Mouse (Mus musculus) intestine, embryonic 15.5 days (tissue): ENCODE results near the gene Shc4. TPM values are rescaled to one million over a fixed set of nuclear protein-coding genes. Genes with fewer than 3 reads are reported as not detected.

Experiments used
- ATAC-seq: fragments of 200-750 bp; cut with Nextera tagmentation; 2 replicates; pipeline ENCODE4 v1.8.0; 2017; ENCODE audit warnings: moderate TSS enrichment, moderate library complexity
- H3K27ac ChIP-seq: fragments of 300-500 bp; sonication (generic); 2 replicates; pipeline ENCODE4 v1.5.1; 2015; ENCODE audit warnings: mild to moderate bottlenecking, inconsistent platforms
- H3K27me3 ChIP-seq: fragments of 300-500 bp; sonication (generic); replicated peaks from 2 replicates; pipeline ENCODE4 v1.6.1; 2015; ENCODE audit warnings: inconsistent platforms
- H3K36me3 ChIP-seq: fragments of 300-500 bp; sonication (generic); 2 replicates; pipeline ENCODE4 v1.6.1; 2015; ENCODE audit warnings: inconsistent platforms
- H3K4me1 ChIP-seq: fragments of 300-500 bp; sonication (generic); replicated peaks from 2 replicates; pipeline ENCODE4 v1.6.1; 2015; ENCODE audit warnings: inconsistent platforms
- H3K4me2 ChIP-seq: fragments of 300-500 bp; sonication (generic); replicated peaks from 2 replicates; pipeline ENCODE4 v1.6.1; 2015; ENCODE audit warnings: mild to moderate bottlenecking, inconsistent platforms
- H3K4me3 ChIP-seq: fragments of 300-500 bp; sonication (generic); replicated peaks from 2 replicates; pipeline ENCODE4 v1.5.1; 2015; ENCODE audit warnings: inconsistent platforms
- H3K9ac ChIP-seq: fragments of 300-500 bp; sonication (generic); 2 replicates; pipeline ENCODE4 v1.6.1; 2015; ENCODE audit warnings: inconsistent platforms
- H3K9me3 ChIP-seq: fragments of 300-500 bp; sonication (generic); 2 replicates; pipeline ENCODE4 v1.6.1; 2016; ENCODE audit warnings: inconsistent platforms
- WGBS: fragments of 180-500 bp; shearing (Covaris S2); methylation state at CpG from one replicate; pipeline ENCODE4 v1.1.7; 2015; 5-methylcytosine and 5-hydroxymethylcytosine counted together
- polyA plus RNA-seq: library from polyadenylated mRNA; unstranded; fragments of >200 nt; fragmentation: Nextera tagmentation; extraction: Ambion mirVana; gene quantifications from 2 replicates; pipeline ENCODE4 v1.2.1, GENCODE M21; 2015

Shc4 gene
- polyA plus RNA-seq, result 1.8 and 1.9 TPM in 2 replicates

GRCm38 (mm10) chr2:125724086-125724430, at the start of gene Shc4:
Gene Shc4 (minus strand): TSS chr2:125724148.
- H3K9ac ChIP-seq, result peak within 1 kb of the TSS; percentile 50
- no peaks in the 10 kb centered on the region for H3K36me3 ChIP-seq
- no peaks in the 10 kb centered on the region for H3K9me3 ChIP-seq
- peak within 1 kb of the TSS; percentile 98 for H3K4me2 ChIP-seq
- peak; percentile 89 for ATAC-seq
- peaks cover 20% of the 10 kb centered on the region for H3K4me1 ChIP-seq
- peaks cover 24% of the 10 kb centered on the region for H3K27me3 ChIP-seq
- peak within 1 kb of the TSS; percentile 48 for H3K4me3 ChIP-seq
- WGBS, result under 1% methylated on average over 15 of the region's 15 CpGs
- H3K27ac ChIP-seq, result no peak within 1 kb of the TSS

GRCm38 (mm10) chr2:125765029-125765428, 41.1 kb upstream of the Shc4 start:
- no peaks in the 10 kb centered on the region for H3K27me3 ChIP-seq
- no peaks in the 10 kb centered on the region for H3K4me1 ChIP-seq
- ATAC-seq, result no peak
- no peak overlapping the region for H3K9ac ChIP-seq
- no peak overlapping the region for H3K4me2 ChIP-seq
- no peak overlapping the region for H3K4me3 ChIP-seq
- H3K36me3 ChIP-seq, result peaks cover 11% of the 10 kb centered on the region
- no peak overlapping the region for H3K27ac ChIP-seq
- H3K9me3 ChIP-seq, result no peaks in the 10 kb centered on the region
- WGBS, result 87% methylated on average over 3 of the region's 3 CpGs

- 88% methylated on average over 5 of the region's 5 CpGs for WGBS
- ATAC-seq, result no peak
- Histone ChIP-seq H3K4me1 (no peaks in the 10 kb centered on the region), H3K36me3 (peaks cover 12% of the 10 kb centered on the region), H3K4me3 (no peak overlapping the region), H3K9me3 (no peaks in the 10 kb centered on the region), H3K4me2 (no peak overlapping the region), H3K27me3 (no peaks in the 10 kb centered on the region), H3K9ac (no peak overlapping the region), H3K27ac (no peak overlapping the region)
These were observed 40.6 kb upstream of the Shc4 start for GRCm38 (mm10) chr2:125764531-125764930.

GRCm38 (mm10) chr2:125749330-125749729, 25.4 kb upstream of the Shc4 start:
- peaks cover 28% of the 10 kb centered on the region for H3K36me3 ChIP-seq
- 88% methylated on average over 2 of the region's 2 CpGs for WGBS

GRCm38 (mm10) chr2:125739338-125739737, 15.4 kb upstream of the Shc4 start:
- H3K36me3 ChIP-seq, result peaks cover 19% of the 10 kb centered on the region
- H3K27me3 ChIP-seq, result no peaks in the 10 kb centered on the region
- no peak overlapping the region for H3K4me2 ChIP-seq
- H3K9ac ChIP-seq, result no peak overlapping the region
- no peaks in the 10 kb centered on the region for H3K9me3 ChIP-seq
- no peaks in the 10 kb centered on the region for H3K4me1 ChIP-seq
- H3K27ac ChIP-seq, result no peak overlapping the region
- 85% methylated on average over 6 of the region's 6 CpGs for WGBS
- no peak for ATAC-seq
- H3K4me3 ChIP-seq, result no peak overlapping the region

More at GRCm38 (mm10) chr2:125749330-125749729, 25.4 kb upstream of the Shc4 start:
- H3K4me3 ChIP-seq, result no peak overlapping the region
- H3K4me1 ChIP-seq, result no peaks in the 10 kb centered on the region
- no peak for ATAC-seq
- no peaks in the 10 kb centered on the region for H3K9me3 ChIP-seq
- H3K9ac ChIP-seq, result no peak overlapping the region
- H3K27me3 ChIP-seq, result no peaks in the 10 kb centered on the region
- H3K27ac ChIP-seq, result no peak overlapping the region
- no peak overlapping the region for H3K4me2 ChIP-seq

- H3K4me1 ChIP-seq, result no peaks in the 10 kb centered on the region
- H3K27ac ChIP-seq, result no peak overlapping the region
- no peaks in the 10 kb centered on the region for H3K9me3 ChIP-seq
- no peak for ATAC-seq
- H3K27me3 ChIP-seq, result no peaks in the 10 kb centered on the region
- 74% methylated on average over 5 of the region's 5 CpGs for WGBS
- H3K36me3 ChIP-seq, result peaks cover 17% of the 10 kb centered on the region
- no peak overlapping the region for H3K4me2 ChIP-seq
- H3K4me3 ChIP-seq, result no peak overlapping the region
- no peak overlapping the region for H3K9ac ChIP-seq
These were observed 14.8 kb upstream of the Shc4 start for GRCm38 (mm10) chr2:125738718-125739117.

GRCm38 (mm10) chr2:125736025-125736343, 12.0 kb upstream of the Shc4 start:
- 0 out of 2 replicates have a peak, but pooled peaks cover 5% of the 10 kb centered on the region for H3K4me1 ChIP-seq
- H3K36me3 ChIP-seq, result peaks cover 9% of the 10 kb centered on the region; the same call in 1 of the 2 replicates
- H3K27me3 ChIP-seq, result 0 out of 2 replicates have a peak, but pooled peaks cover 2% of the 10 kb centered on the region
- no peaks in the 10 kb centered on the region for H3K9me3 ChIP-seq
- H3K27ac ChIP-seq, result no peak overlapping the region
- no peak overlapping the region for H3K4me2 ChIP-seq
- H3K4me3 ChIP-seq, result no peak overlapping the region
- no peak for ATAC-seq
- no peak overlapping the region for H3K9ac ChIP-seq

- H3K36me3 ChIP-seq, result peaks cover 6% of the 10 kb centered on the region; the same call in 1 of the 2 replicates
- H3K27ac ChIP-seq, result no peak overlapping the region
- H3K27me3 ChIP-seq, result 0 out of 2 replicates have a peak, but pooled peaks cover 4% of the 10 kb centered on the region
- ATAC-seq, result no peak
- no peak overlapping the region for H3K4me2 ChIP-seq
- H3K4me1 ChIP-seq, result 0 out of 2 replicates have a peak, but pooled peaks cover 5% of the 10 kb centered on the region
- no peak overlapping the region for H3K4me3 ChIP-seq
- H3K9me3 ChIP-seq, result no peaks in the 10 kb centered on the region
- no peak overlapping the region for H3K9ac ChIP-seq
- WGBS, result 63% methylated on average over 2 of the region's 2 CpGs
These were observed 11.5 kb upstream of the Shc4 start for GRCm38 (mm10) chr2:125735333-125736024.

GRCm38 (mm10) chr2:125734741-125735140, 10.8 kb upstream of the Shc4 start:
- ATAC-seq, result no peak
- H3K9ac ChIP-seq, result no peak overlapping the region
- no peaks in the 10 kb centered on the region for H3K9me3 ChIP-seq
- H3K4me2 ChIP-seq, result no peak overlapping the region
- H3K27me3 ChIP-seq, result 0 out of 2 replicates have a peak, but pooled peaks cover 4% of the 10 kb centered on the region
- 0 out of 2 replicates have a peak, but pooled peaks cover 5% of the 10 kb centered on the region for H3K4me1 ChIP-seq
- H3K36me3 ChIP-seq, result 0 out of 2 replicates have a peak, but pooled peaks cover 5% of the 10 kb centered on the region
- H3K27ac ChIP-seq, result no peak overlapping the region
- no peak overlapping the region for H3K4me3 ChIP-seq

- H3K9ac ChIP-seq, result peak overlapping the region; percentile 63
- H3K9me3 ChIP-seq, result no peaks in the 10 kb centered on the region
- peak overlapping the region; percentile 48 for H3K4me3 ChIP-seq
- 8% methylated on average over 35 of the region's 35 CpGs for WGBS
- peak overlapping the region; percentile 89 for H3K4me2 ChIP-seq
- H3K36me3 ChIP-seq, result no peaks in the 10 kb centered on the region
- H3K27me3 ChIP-seq, result peaks cover 9% of the 10 kb centered on the region; the same call in 1 of the 2 replicates
- H3K4me1 ChIP-seq, result 0 out of 2 replicates have a peak, but pooled peaks cover 5% of the 10 kb centered on the region
- ATAC-seq, result peak; percentile 97
- 0 out of 2 replicates have a peak overlapping the region, but pooled peaks have one; percentile 11 for H3K27ac ChIP-seq
These were observed 8.0 kb upstream of the Shc4 start for GRCm38 (mm10) chr2:125731763-125732560.

GRCm38 (mm10) chr2:125724546-125725114, 682 bp upstream of the Shc4 start:
- 0 out of 2 replicates have a peak overlapping the region, but pooled peaks have one; percentile 20 for H3K9ac ChIP-seq
- peak; percentile 56 for ATAC-seq
- peak overlapping the region; percentile 48 for H3K4me3 ChIP-seq
- no peaks in the 10 kb centered on the region for H3K9me3 ChIP-seq
- peak overlapping the region; percentile 98 for H3K4me2 ChIP-seq
- no peaks in the 10 kb centered on the region for H3K36me3 ChIP-seq
- peaks cover 29% of the 10 kb centered on the region for H3K27me3 ChIP-seq
- H3K27ac ChIP-seq, result no peak overlapping the region
- 3% methylated on average over 16 of the region's 16 CpGs for WGBS
- peaks cover 20% of the 10 kb centered on the region for H3K4me1 ChIP-seq

- Histone ChIP-seq H3K27me3 (peaks cover 24% of the 10 kb centered on the region), H3K4me2 (peak overlapping the region; percentile 98), H3K9me3 (no peaks in the 10 kb centered on the region), H3K27ac (no peak overlapping the region), H3K9ac (peak overlapping the region; percentile 50), H3K36me3 (no peaks in the 10 kb centered on the region), H3K4me1 (peaks cover 20% of the 10 kb centered on the region), H3K4me3 (peak overlapping the region; percentile 48)
- under 1% methylated on average over 34 of the region's 34 CpGs for WGBS
- peak; percentile 85 for ATAC-seq
These were observed 401 bp downstream of the Shc4 start for GRCm38 (mm10) chr2:125723408-125724085.
